Mouse (Mus musculus): ENCODE measurements around the gene Plch2.

DNA sequence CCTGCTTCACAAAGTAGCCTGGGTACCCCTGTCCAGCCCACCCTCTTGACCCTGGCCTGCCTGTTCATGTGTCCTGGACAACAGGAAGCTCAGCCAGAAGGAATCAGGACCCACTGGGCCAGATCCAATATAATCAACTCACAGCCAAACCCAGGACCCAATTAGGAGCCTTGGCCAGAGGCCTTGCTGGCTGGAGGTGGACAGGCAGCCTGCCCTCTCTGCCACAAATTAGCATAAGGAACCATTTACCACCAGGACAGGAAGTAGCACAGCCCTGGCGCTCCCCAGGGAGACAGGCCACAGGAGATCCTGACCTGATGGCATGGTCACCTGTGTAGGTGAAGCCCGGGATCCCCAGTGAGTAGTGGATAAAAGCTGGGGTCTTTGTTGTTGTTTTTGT is 44.5 kb downstream of the Plch2 start:
- TF ChIP-seq CTCF (IDR thresholded peaks at IDR 0.05; ENCODE audit: borderline replicate concordance, extremely low read depth, insufficient read depth, insufficient read length) (no peak), POLR2A (IDR thresholded peaks at IDR 0.05; ENCODE audit: borderline replicate concordance, extremely low read depth, insufficient read depth, insufficient read length, poor library complexity, severe bottlenecking) (no peak)

Measured in brain, embryonic 14.5 days (tissue).